Mouse (Mus musculus) midbrain, embryonic 16.5 days (tissue): Measurements from ENCODE around the gene Bmp15. TPM values are rescaled to one million over a fixed set of nuclear protein-coding genes. Genes with fewer than 3 reads are reported as not detected.

Experiments used
- ATAC-seq: fragments of 200-750 bp; cut with Nextera tagmentation; 2 replicates; pipeline ENCODE4 v1.8.0; 2017; ENCODE audit warnings: moderate TSS enrichment
- H3K27ac ChIP-seq: fragments of 300-500 bp; sonication (generic); 2 replicates; pipeline ENCODE4 v1.5.1; 2014; ENCODE audit warnings: mild to moderate bottlenecking, low read length, mixed read lengths
- H3K27me3 ChIP-seq: fragments of 300-500 bp; sonication (generic); 2 replicates; pipeline ENCODE4 v1.6.1; 2014; ENCODE audit warnings: low read depth, low read length, mixed read lengths; ENCODE audit not compliant: control insufficient read depth, insufficient read depth
- H3K36me3 ChIP-seq: fragments of 300-500 bp; sonication (generic); 2 replicates; pipeline ENCODE4 v1.6.1; 2014; ENCODE audit warnings: mild to moderate bottlenecking, low read length, moderate library complexity, mixed read lengths; ENCODE audit not compliant: control insufficient read depth, insufficient read depth
- H3K4me1 ChIP-seq: fragments of 300-500 bp; sonication (generic); 2 replicates; pipeline ENCODE4 v1.6.1; 2014; ENCODE audit warnings: mild to moderate bottlenecking, low read length, mixed read lengths; ENCODE audit not compliant: control insufficient read depth, insufficient read depth
- H3K4me2 ChIP-seq: fragments of 300-500 bp; sonication (generic); 2 replicates; pipeline ENCODE4 v1.6.1; 2014; ENCODE audit warnings: mild to moderate bottlenecking, low read length, mixed read lengths
- H3K4me3 ChIP-seq: fragments of 300-500 bp; sonication (generic); 2 replicates; pipeline ENCODE4 v1.5.1; 2014; ENCODE audit warnings: low read depth, mild to moderate bottlenecking, low read length, moderate library complexity, mixed read lengths
- H3K9ac ChIP-seq: fragments of 300-500 bp; sonication (generic); 2 replicates; pipeline ENCODE4 v1.6.1; 2014; ENCODE audit warnings: low read depth, low read length, mixed read lengths
- H3K9me3 ChIP-seq: fragments of 300-500 bp; sonication (generic); replicated peaks from 2 replicates; pipeline ENCODE4 v1.6.1; 2014; ENCODE audit warnings: mild to moderate bottlenecking, low read length, mixed read lengths; ENCODE audit not compliant: control insufficient read depth, poor library complexity, severe bottlenecking
- WGBS: fragments of 180-500 bp; shearing (Covaris S2); extraction: QIAGEN DNeasy Blood & Tissue Kit; methylation state at CpG from one replicate; pipeline ENCODE4 v1.1.7; 2014; 5-methylcytosine and 5-hydroxymethylcytosine counted together
- polyA plus RNA-seq: library from polyadenylated mRNA; unstranded; fragments of >200 nt; fragmentation: Nextera tagmentation; extraction: Ambion mirVana; gene quantifications from 2 replicates; pipeline ENCODE4 v1.2.1, GENCODE M21; 2015

Bmp15 gene
- 0.30 and 0.45 TPM in 2 replicates for polyA plus RNA-seq

GRCm38 (mm10) chrX:6320621-6321020, at the start of gene Bmp15:
Gene Bmp15, minus strand, starts transcription at chrX:6320721.
- no peaks in the 10 kb centered on the region for H3K4me1 ChIP-seq
- no peaks in the 10 kb centered on the region for H3K9me3 ChIP-seq
- 84% methylated on average over 3 of the region's 3 CpGs for WGBS
- ATAC-seq = no peak
- no peak within 1 kb of the TSS for H3K27ac ChIP-seq
- H3K9ac ChIP-seq = no peak within 1 kb of the TSS
- no peaks in the 10 kb centered on the region for H3K36me3 ChIP-seq
- H3K4me2 ChIP-seq = no peak within 1 kb of the TSS
- no peaks in the 10 kb centered on the region for H3K27me3 ChIP-seq
- H3K4me3 ChIP-seq = no peak within 1 kb of the TSS

DNA sequence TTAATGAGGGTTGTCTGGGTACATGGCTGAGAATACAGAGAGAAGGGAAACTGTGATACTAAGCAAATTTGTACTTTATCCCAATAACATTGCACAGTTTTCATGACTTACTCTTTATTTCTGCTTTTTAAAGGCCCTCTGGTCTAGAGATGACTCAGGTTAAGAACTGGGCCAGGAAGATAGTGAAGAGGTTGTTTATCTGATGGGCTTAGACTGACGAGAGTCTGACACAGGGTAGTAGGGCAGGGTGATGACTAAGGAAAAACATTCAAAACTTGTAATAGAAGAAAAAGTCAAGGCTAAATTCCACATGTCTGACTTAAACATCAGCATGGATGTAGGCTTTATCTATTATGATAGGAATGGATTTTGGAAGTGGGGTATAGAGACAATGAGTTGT, 48.3 kb upstream of the Bmp15 start:
- Histone ChIP-seq H3K27me3 (no peaks in the 10 kb centered on the region), H3K4me1 (no peaks in the 10 kb centered on the region), H3K9me3 (no peaks in the 10 kb centered on the region), H3K9ac (no peak overlapping the region), H3K27ac (no peak overlapping the region), H3K36me3 (no peaks in the 10 kb centered on the region), H3K4me3 (no peak overlapping the region), H3K4me2 (no peak overlapping the region)
- no peak for ATAC-seq
- WGBS = 68% methylated on average over 1 of the region's 1 CpGs

GRCm38 (mm10) chrX:6357503-6358114, 37.1 kb upstream of the Bmp15 start:
- Histone ChIP-seq H3K36me3 (no peaks in the 10 kb centered on the region), H3K27me3 (no peaks in the 10 kb centered on the region), H3K4me1 (no peaks in the 10 kb centered on the region), H3K4me2 (no peak overlapping the region), H3K4me3 (no peak overlapping the region), H3K9me3 (no peaks in the 10 kb centered on the region), H3K9ac (no peak overlapping the region), H3K27ac (no peak overlapping the region)
- ATAC-seq = no peak
- WGBS = 61% methylated on average over 6 of the region's 6 CpGs

- no peaks in the 10 kb centered on the region for H3K4me1 ChIP-seq
- no peaks in the 10 kb centered on the region for H3K9me3 ChIP-seq
- H3K4me2 ChIP-seq = no peak overlapping the region
- H3K27me3 ChIP-seq = no peaks in the 10 kb centered on the region
- 65% methylated on average over 3 of the region's 3 CpGs for WGBS
- H3K36me3 ChIP-seq = no peaks in the 10 kb centered on the region
- ATAC-seq = no peak
- no peak overlapping the region for H3K27ac ChIP-seq
- H3K4me3 ChIP-seq = no peak overlapping the region
- H3K9ac ChIP-seq = no peak overlapping the region
Observed at GRCm38 (mm10) chrX:6356876-6357275, 36.4 kb upstream of the Bmp15 start.

GRCm38 (mm10) chrX:6345273-6345959, 24.9 kb upstream of the Bmp15 start:
- ATAC-seq = no peak
- Histone ChIP-seq H3K27me3 (no peaks in the 10 kb centered on the region), H3K27ac (no peak overlapping the region), H3K9me3 (no peaks in the 10 kb centered on the region), H3K4me1 (no peaks in the 10 kb centered on the region), H3K4me3 (no peak overlapping the region), H3K36me3 (no peaks in the 10 kb centered on the region), H3K9ac (no peak overlapping the region), H3K4me2 (no peak overlapping the region)
- 40% methylated on average over 1 of the region's 1 CpGs for WGBS

- ATAC-seq = no peak
- 32% methylated on average over 1 of the region's 1 CpGs for WGBS
- Histone ChIP-seq H3K9ac (no peak overlapping the region), H3K4me1 (no peaks in the 10 kb centered on the region), H3K27ac (no peak overlapping the region), H3K27me3 (no peaks in the 10 kb centered on the region), H3K9me3 (no peaks in the 10 kb centered on the region), H3K36me3 (no peaks in the 10 kb centered on the region), H3K4me3 (no peak overlapping the region), H3K4me2 (no peak overlapping the region)
Observed at GRCm38 (mm10) chrX:6324056-6324455, 3.5 kb upstream of the Bmp15 start.

- 87% methylated on average over 1 of the region's 1 CpGs for WGBS
- H3K27ac ChIP-seq = no peak overlapping the region
- no peak overlapping the region for H3K4me2 ChIP-seq
- H3K27me3 ChIP-seq = no peaks in the 10 kb centered on the region
- no peak overlapping the region for H3K4me3 ChIP-seq
- no peak for ATAC-seq
- no peaks in the 10 kb centered on the region for H3K36me3 ChIP-seq
- no peak overlapping the region for H3K9ac ChIP-seq
- H3K9me3 ChIP-seq = no peaks in the 10 kb centered on the region
- no peaks in the 10 kb centered on the region for H3K4me1 ChIP-seq
Observed at GRCm38 (mm10) chrX:6317747-6318146, 2.8 kb downstream of the Bmp15 start.

Other genes starting within 250 kb of the Bmp15 start
- gene AU022751, start 237.3 kb downstream of the Bmp15 start, polyA plus RNA-seq = not detected in 2 replicates
- 58.0 and 60.0 TPM in 2 replicates for gene Nudt10, start 147.7 kb downstream of the Bmp15 start, polyA plus RNA-seq
- 1.1 and 1.6 TPM in 2 replicates for gene Shroom4, start 79.1 kb upstream of the Bmp15 start, polyA plus RNA-seq